Mouse (Mus musculus): ENCODE data around the gene Gm20708. TPM values are rescaled to one million over a fixed set of nuclear protein-coding genes. Genes with fewer than 3 reads are reported as not detected.

Gm20708 gene
- 20.1 TPM for polyA plus RNA-seq (2014; fragmentation: Illumina TruSeq; extraction: RNeasy Lipid Tissue Mini Kit (QIAGEN cat#74804); ENCODE audit: low read depth, low replicate concordance)

DNA sequence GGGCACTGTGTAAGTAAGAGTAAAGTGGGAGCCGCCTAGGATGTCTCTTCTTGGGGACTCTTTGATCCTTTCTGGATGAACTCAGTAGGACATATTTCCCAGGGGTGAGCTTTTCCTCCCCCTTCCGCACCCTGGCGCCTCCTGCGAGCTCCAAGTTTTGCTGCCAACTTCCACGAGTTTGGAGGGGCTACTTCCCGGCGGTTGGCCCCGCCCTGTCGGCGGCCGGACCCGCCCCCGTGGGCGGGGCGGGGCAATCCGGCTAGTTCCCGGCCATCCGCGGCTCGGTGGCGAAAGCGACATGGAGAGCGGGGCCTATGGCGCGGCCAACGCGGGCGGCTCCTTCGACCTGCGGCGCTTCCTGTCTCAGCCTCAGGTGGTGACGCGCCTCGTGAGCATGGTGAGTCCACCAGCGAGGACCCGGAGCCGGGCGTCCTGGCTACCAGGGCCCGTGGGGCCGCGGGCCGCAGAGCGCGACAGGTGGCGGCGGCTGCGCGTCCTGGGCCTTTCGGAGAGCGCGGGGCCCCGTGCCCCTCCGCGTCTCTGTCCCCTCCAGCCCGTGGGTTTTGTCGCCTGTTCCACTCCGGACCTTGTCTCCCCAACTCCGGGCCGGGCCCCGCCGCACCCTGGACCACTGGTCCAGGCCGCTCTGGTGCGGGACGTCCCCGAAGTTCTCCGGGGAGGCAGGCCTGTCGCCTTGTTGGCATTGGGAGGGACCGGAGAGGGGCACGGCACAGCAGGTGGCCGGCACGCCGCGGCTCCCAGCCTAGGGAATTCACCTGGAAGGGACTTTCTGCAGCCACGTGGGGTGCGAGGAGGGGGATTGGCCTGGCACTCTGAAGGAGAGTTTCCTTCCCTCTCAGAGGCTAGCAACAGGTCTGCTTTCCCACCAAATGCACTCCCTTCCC is at the start of gene Gm20708, which contains the start of gene Syngr2:
Gene Gm20708 (plus strand): TSS at position 262 of the 905 bp plus-strand sequence.
Gene Syngr2 (plus strand): TSS at position 262 of the 905 bp plus-strand sequence.

DNA sequence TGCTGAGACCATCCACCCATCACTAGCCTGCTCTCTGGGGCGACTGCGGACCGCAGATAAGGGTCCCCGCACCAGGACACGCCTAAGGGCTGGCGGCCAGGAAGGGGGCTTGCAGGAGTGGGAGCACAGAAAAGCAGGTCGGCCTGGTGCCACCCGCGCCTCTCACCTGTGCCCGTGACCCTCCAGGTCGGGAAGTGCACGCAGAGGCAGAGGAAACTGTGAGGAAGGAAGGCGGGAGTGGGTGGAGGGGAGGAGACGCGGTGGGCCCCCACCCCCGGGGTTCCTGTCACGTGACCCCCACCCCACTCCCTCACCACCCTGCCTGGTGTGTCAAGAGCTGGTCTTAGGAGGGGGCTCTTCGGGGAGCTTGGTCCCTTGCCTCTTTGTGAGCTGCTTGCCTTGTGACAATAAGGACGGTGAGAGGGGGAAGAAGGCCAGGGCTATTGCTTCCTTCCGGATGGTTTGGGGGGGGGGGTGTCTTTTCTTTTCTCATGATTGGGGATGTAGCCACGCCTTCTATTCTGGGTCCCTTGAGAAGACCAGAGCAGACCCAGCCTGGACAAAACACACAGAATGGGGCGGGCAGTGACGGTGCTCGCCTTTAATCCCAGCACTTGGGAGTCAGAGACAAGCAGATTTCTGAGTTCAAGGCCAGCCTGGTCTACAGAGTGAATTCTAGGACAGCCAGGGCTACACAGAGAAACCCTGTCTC is 27.3 kb upstream of the Gm20708 start, which contains the start of the genes Tmc8 and Tmc6:
Gene Tmc8 (plus strand): TSS at position 84 of the 712 bp plus-strand sequence.
Gene Tmc6 (minus strand): TSS at position 206 of the 712 bp plus-strand sequence.

GRCm38 (mm10) chr11:117797511-117798159 is 11.8 kb upstream of the Gm20708 start, which contains the start of gene 6030468B19Rik:
Gene 6030468B19Rik, plus strand, starts transcription at chr11:117797660.

GRCm38 (mm10) chr11:117825333-117826101 is 16.0 kb downstream of the Gm20708 start, which contains the start of the genes Afmid and Tk1:
Gene Afmid, plus strand, starts transcription at chr11:117825924.
Gene Tk1, minus strand, starts transcription at chr11:117826092.

DNA sequence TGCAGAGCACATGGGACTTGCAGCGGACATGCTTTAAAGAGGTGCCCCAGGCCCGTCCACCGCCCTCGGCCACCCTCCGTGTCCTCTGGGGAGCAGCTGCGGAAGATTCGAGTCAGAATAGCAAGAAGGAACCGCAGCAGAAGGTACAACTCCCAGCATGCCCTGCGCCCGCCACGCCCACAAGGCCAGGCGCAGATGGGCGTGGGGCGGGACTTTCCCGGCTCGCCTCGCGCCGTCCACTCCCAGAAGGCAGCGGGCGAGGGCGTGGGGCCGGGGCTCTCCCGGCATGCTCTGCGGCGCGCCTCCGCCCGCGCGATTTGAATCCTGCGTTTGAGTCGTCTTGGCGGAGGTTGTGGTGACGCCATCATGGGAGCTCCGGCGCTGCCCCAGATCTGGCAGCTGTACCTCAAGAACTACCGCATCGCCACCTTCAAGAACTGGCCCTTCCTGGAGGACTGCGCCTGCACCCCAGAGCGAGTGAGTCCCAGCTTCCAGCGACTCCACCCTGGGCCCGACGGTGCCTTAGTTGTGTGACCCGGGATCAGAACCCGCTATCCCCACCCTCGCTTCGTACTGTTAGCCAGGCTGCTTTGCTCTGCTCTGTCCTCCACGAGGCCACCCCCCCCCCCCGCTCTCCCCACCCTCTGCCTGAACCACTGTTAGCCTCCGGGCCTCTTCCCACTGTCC is 39.7 kb downstream of the Gm20708 start, which contains the start of gene Birc5:
Gene Birc5 (plus strand): TSS at position 267 of the 687 bp plus-strand sequence.

DNA sequence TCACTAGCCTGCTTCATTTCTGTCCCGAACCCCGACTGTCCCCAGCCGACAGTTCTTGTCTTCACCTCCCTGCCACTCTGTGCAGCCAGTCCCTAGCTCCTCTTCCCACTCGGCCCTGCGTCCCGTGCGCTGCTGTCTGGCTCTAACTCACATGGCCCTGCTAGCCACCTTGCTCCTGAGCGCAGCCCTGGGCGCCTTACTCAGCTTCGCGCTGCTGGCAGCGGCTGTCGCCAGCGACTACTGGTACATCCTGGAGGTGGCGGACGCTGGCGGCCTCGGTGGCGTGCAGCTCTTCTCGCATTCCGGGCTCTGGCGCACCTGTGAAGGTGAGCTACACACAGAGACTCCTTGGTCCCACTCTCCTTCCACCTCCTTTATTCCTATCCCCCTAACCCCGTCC is 51.1 kb downstream of the Gm20708 start, which contains the start of gene Tmem235:
Gene Tmem235 (plus strand): TSS at position 152 of the 400 bp plus-strand sequence.

GRCm38 (mm10) chr11:117872861-117873608 is 63.6 kb downstream of the Gm20708 start, which contains the start of gene Tha1:
Gene Tha1, minus strand, starts transcription at chr11:117873481.

Other genes starting within 250 kb of the Gm20708 start
- gene Tnrc6c, start 155.4 kb upstream of the Gm20708 start, polyA plus RNA-seq (2014; fragmentation: Illumina TruSeq; extraction: RNeasy Lipid Tissue Mini Kit (QIAGEN cat#74804); ENCODE audit: low read depth, low replicate concordance), result 4.9 TPM
- gene Tmc8, start 27.6 kb upstream of the Gm20708 start, polyA plus RNA-seq (2014; fragmentation: Illumina TruSeq; extraction: RNeasy Lipid Tissue Mini Kit (QIAGEN cat#74804); ENCODE audit: low read depth, low replicate concordance), result not detected
- gene Tmc6, start 27.5 kb upstream of the Gm20708 start, polyA plus RNA-seq (2014; fragmentation: Illumina TruSeq; extraction: RNeasy Lipid Tissue Mini Kit (QIAGEN cat#74804); ENCODE audit: low read depth, low replicate concordance), result 0.93 TPM
- not detected for gene 6030468B19Rik, start 12.0 kb upstream of the Gm20708 start, polyA plus RNA-seq (2014; fragmentation: Illumina TruSeq; extraction: RNeasy Lipid Tissue Mini Kit (QIAGEN cat#74804); ENCODE audit: low read depth, low replicate concordance)
- gene Syngr2, start within 50 bp of the Gm20708 start, polyA plus RNA-seq (2014; fragmentation: Illumina TruSeq; extraction: RNeasy Lipid Tissue Mini Kit (QIAGEN cat#74804); ENCODE audit: low read depth, low replicate concordance), result 5.9 TPM
- gene Afmid, start 16.3 kb downstream of the Gm20708 start, polyA plus RNA-seq (2014; fragmentation: Illumina TruSeq; extraction: RNeasy Lipid Tissue Mini Kit (QIAGEN cat#74804); ENCODE audit: low read depth, low replicate concordance), result 7.1 TPM
- not detected for gene Tk1, start 16.4 kb downstream of the Gm20708 start, polyA plus RNA-seq (2014; fragmentation: Illumina TruSeq; extraction: RNeasy Lipid Tissue Mini Kit (QIAGEN cat#74804); ENCODE audit: low read depth, low replicate concordance)
- 0.57 TPM for gene Birc5, start 39.6 kb downstream of the Gm20708 start, polyA plus RNA-seq (2014; fragmentation: Illumina TruSeq; extraction: RNeasy Lipid Tissue Mini Kit (QIAGEN cat#74804); ENCODE audit: low read depth, low replicate concordance)
- not detected for gene Tmem235, start 51.1 kb downstream of the Gm20708 start, polyA plus RNA-seq (2014; fragmentation: Illumina TruSeq; extraction: RNeasy Lipid Tissue Mini Kit (QIAGEN cat#74804); ENCODE audit: low read depth, low replicate concordance)
- gene Tha1, start 63.8 kb downstream of the Gm20708 start, polyA plus RNA-seq (2014; fragmentation: Illumina TruSeq; extraction: RNeasy Lipid Tissue Mini Kit (QIAGEN cat#74804); ENCODE audit: low read depth, low replicate concordance), result 0.24 TPM
- 0.20 TPM for gene Socs3, start 160.4 kb downstream of the Gm20708 start, polyA plus RNA-seq (2014; fragmentation: Illumina TruSeq; extraction: RNeasy Lipid Tissue Mini Kit (QIAGEN cat#74804); ENCODE audit: low read depth, low replicate concordance)
- gene Pgs1, start 176.6 kb downstream of the Gm20708 start, polyA plus RNA-seq (2014; fragmentation: Illumina TruSeq; extraction: RNeasy Lipid Tissue Mini Kit (QIAGEN cat#74804); ENCODE audit: low read depth, low replicate concordance), result 2.5 TPM